Mouse (Mus musculus): ENCODE measurements around the gene Umad1.

Umad1 gene

DNA sequence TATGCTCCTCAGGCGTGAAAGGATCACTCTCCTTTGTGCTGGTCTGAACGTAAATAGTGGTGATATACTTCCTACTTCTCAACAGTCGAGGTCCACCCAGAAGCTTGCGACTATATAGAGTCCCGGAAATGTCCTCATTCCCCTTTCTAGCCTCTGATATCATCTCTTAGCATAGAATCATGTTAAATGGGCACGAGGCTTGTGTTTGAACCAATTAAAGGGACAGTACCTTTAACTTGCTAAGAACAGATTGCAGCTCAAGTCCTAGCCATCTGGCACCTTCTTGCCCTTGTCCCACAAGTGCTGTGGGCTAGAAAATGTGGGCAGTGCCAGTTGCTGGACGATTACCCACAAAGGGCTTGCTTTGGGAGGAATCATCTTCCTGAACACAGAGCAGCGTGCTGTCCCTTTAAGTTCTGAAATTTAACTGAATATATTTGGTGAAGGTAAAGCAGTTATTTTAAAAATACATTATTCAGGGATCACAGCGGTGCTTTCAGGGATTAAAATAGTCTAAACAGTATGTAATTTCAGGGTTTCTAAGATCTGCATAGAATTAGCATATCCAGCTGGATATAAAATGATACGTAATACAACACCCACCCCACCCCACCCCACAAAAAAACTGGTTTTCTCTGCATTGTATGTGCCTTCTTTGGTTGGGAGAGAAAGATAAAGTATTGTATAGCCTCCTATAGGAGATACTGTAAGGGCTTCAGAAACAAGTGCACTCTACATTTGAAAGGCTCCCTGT lies 153.9 kb downstream of the Umad1 start:
- in situ Hi-C loops (cut with MboI, MseI): no loop called here

- in situ Hi-C loops (cut with MboI, MseI): no loop called here
Measured at GRCm38 (mm10) chr6:8414020-8414419, 154.9 kb downstream of the Umad1 start.

GRCm38 (mm10) chr6:8415823-8416222 lies 156.7 kb downstream of the Umad1 start:
- in situ Hi-C loops (cut with MboI, MseI): no loop called here

GRCm38 (mm10) chr6:8416802-8417569 lies 157.9 kb downstream of the Umad1 start:
- in situ Hi-C loops (cut with MboI, MseI): no loop called here

- in situ Hi-C loops (cut with MboI, MseI): no loop called here
Measured at GRCm38 (mm10) chr6:8419485-8420186, 160.5 kb downstream of the Umad1 start.

DNA sequence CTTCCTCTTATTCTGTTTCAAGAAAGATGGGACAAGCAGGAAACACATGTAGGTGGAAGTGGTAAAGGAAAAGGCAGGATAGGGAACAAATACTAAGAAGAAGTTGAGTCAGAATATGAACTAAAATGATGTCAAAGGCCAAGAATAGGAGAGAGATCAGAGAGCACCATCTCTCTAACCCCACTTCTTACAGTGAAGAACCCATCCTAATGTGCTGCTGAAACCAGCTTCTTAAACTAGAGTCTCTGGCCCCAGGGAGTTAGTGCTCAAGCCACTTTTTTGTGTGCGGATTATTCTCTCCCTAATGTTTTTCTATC lies 161.1 kb downstream of the Umad1 start:
- in situ Hi-C loops (cut with MboI, MseI): no loop called here

GRCm38 (mm10) chr6:8421421-8421820 lies 162.3 kb downstream of the Umad1 start:
- in situ Hi-C loops (cut with MboI, MseI): no loop called here

GRCm38 (mm10) chr6:8421959-8422581 lies 163.0 kb downstream of the Umad1 start:
- in situ Hi-C loops (cut with MboI, MseI): no loop called here

GRCm38 (mm10) chr6:8423142-8423541 lies 164.1 kb downstream of the Umad1 start:
- in situ Hi-C loops (cut with MboI, MseI): no loop called here

DNA sequence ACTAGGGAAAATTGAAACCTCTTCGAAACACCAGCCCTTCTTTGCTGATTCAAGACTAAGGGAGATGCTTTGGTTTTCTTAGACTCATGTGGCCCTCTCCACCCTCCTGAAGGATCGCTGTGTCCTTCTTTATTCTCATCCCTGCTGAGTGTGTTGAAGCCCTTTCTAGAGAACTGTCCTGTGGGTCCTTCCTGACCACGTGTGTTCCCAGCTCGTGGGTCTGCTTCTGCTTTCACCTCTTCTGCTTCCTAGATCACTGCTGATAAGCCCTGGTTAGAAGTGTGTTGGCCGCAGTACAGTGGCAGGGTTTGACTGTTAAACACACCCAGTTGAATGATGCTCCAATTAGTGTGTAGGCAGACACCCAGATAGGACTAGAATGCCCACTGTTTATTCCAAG lies 168.6 kb downstream of the Umad1 start:
- in situ Hi-C loops (cut with MboI, MseI): no loop called here

- in situ Hi-C loops (cut with MboI, MseI): no loop called here
Measured at GRCm38 (mm10) chr6:8430610-8431234, 171.6 kb downstream of the Umad1 start.

DNA sequence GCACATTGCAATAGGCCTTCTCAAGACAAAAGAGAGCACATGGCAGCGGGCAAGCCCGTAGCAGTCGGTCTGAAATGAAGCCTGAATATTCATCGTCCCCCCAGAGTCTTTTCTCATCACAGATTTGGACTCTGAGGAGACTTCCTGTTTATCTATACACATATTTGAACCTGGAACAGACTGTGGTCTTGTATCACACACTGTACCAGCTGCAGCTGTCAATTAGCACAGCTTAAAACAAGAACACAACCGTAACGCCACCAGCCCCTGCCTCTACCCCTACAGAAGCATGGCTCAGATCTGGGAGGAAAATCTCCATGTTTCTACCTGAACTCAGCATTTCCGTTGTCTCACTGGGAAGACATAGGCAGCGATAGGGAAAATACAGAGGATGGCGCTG lies 174.1 kb downstream of the Umad1 start:
- in situ Hi-C loops (cut with MboI, MseI): no loop called here

- in situ Hi-C loops (cut with MboI, MseI): no loop called here
Measured at GRCm38 (mm10) chr6:8437937-8438336, 178.8 kb downstream of the Umad1 start.

GRCm38 (mm10) chr6:8441814-8442213 lies 182.7 kb downstream of the Umad1 start:
- in situ Hi-C loops (cut with MboI, MseI): no loop called here

DNA sequence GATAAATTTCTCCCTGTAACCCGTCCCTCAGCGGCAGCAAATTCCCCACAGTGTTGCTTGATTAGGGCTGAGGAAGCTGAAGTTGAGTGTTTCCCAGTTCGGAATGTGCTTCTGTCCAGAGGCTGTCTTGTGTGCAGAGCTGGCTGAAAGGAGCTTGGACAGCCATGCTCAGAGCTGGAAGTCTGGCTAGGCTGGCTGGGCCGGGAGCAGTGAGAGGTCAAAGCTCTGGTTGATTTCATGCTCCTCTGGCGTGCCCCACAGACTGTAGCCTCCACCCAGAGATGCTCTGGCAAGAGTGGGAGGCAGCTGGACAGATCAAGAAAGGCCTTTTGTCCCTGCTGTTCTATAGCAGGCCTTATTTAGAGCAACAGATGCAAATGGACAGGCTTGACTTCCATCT lies 187.7 kb downstream of the Umad1 start:
- in situ Hi-C loops (cut with MboI, MseI): no loop called here

- in situ Hi-C loops (cut with MboI, MseI): no loop called here
Measured at GRCm38 (mm10) chr6:8455599-8455998, 196.5 kb downstream of the Umad1 start.

DNA sequence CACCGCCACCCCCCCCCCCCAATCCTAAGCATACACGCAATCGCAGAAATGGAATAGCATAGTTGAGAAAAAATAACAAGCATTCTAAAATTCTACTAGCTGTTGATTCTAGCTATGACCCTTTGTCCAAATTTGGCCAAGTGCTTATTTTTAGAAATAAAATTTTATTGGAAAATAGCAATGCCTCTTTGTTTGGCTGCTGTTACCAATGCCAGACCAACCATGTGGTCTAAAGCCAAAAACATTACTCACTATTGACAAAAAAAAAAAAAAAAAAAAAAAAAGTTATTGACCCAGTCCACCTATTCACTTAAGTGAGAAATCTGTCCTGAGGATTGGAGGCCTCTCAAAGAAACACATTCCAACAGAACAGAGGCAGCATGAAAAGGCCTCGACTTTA lies 199.5 kb downstream of the Umad1 start:
- in situ Hi-C loops (cut with MboI, MseI): no loop called here

DNA sequence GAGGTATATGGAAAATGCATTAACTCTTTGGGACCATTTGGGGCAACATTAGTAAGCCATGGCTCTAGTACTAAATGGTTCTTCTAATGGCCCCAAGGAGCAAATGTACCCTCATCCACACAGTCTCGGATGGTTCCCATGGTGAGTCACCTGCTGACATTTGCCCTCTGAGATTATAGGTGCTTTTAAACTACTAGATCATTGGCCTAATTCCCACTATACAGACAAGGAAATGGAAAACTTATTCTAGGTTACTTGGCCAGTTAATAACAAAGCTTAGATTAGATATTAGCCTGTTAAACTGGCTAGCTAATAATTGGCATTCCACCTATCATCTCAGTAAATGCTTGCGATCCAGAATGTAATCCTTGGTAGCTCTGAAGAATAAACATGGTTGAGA lies 203.4 kb downstream of the Umad1 start:
- in situ Hi-C loops (cut with MboI, MseI): no loop called here

- in situ Hi-C loops (cut with MboI, MseI): no loop called here
Measured at GRCm38 (mm10) chr6:8465388-8465787, 206.3 kb downstream of the Umad1 start.

- in situ Hi-C loops (cut with MboI, MseI): no loop called here
Measured at GRCm38 (mm10) chr6:8465985-8466384, 206.9 kb downstream of the Umad1 start.

- in situ Hi-C loops (cut with MboI, MseI): no loop called here
Measured at GRCm38 (mm10) chr6:8467667-8468337, 208.7 kb downstream of the Umad1 start.
